Mouse (Mus musculus) embryonic facial prominence, embryonic 11.5 days (tissue): ENCODE results near the gene Susd6. TPM values are rescaled to one million over a fixed set of nuclear protein-coding genes. Genes with fewer than 3 reads are reported as not detected.

Source experiments
- ATAC-seq: fragments of 200-750 bp; cut with Nextera tagmentation; replicated peaks from 2 replicates; pipeline ENCODE4 v1.8.0; 2017; ENCODE audit warnings: low read depth; ENCODE audit not compliant: insufficient number of reproducible peaks, low FRiP score, low TSS enrichment
- DNase-seq: peaks from one replicate; pipeline ENCODE4 v3.0.0-alpha.2; 2015; ENCODE audit warnings: low spot score
- H3K27ac ChIP-seq: fragments of 300-500 bp; sonication (generic); replicated peaks from 2 replicates; pipeline ENCODE4 v1.5.1; 2014; ENCODE audit warnings: mild to moderate bottlenecking, low read depth, low read length, control low read depth
- H3K27me3 ChIP-seq: fragments of 300-500 bp; sonication (generic); 2 replicates; pipeline ENCODE4 v1.6.1; 2014; ENCODE audit warnings: mild to moderate bottlenecking, low read length, moderate library complexity, mixed read lengths; ENCODE audit not compliant: control insufficient read depth, insufficient read depth
- H3K36me3 ChIP-seq: fragments of 300-500 bp; sonication (generic); replicated peaks from 2 replicates; pipeline ENCODE4 v1.6.1; 2014; ENCODE audit warnings: low read depth, mild to moderate bottlenecking, low read length, moderate library complexity, mixed read lengths; ENCODE audit not compliant: control insufficient read depth, insufficient read depth
- H3K4me1 ChIP-seq: fragments of 300-500 bp; sonication (generic); 2 replicates; pipeline ENCODE4 v1.6.1; 2014; ENCODE audit warnings: low read length, mixed read lengths; ENCODE audit not compliant: control insufficient read depth, insufficient read depth
- H3K4me2 ChIP-seq: fragments of 300-500 bp; sonication (generic); 2 replicates; pipeline ENCODE4 v1.6.1; 2014; ENCODE audit warnings: low read depth, mild to moderate bottlenecking, control low read depth, low read length, moderate library complexity
- H3K4me3 ChIP-seq: fragments of 300-500 bp; sonication (generic); 2 replicates; pipeline ENCODE4 v1.5.1; 2014; ENCODE audit warnings: low read depth, low read length, control low read depth
- H3K9ac ChIP-seq: fragments of 300-500 bp; sonication (generic); replicated peaks from 2 replicates; pipeline ENCODE4 v1.6.1; 2014; ENCODE audit warnings: mild to moderate bottlenecking, control low read depth, low read length
- H3K9me3 ChIP-seq: fragments of 300-500 bp; sonication (generic); replicated peaks from 2 replicates; pipeline ENCODE4 v1.6.1; 2016; ENCODE audit warnings: mild to moderate bottlenecking, low read length, inconsistent platforms, mixed read lengths; ENCODE audit not compliant: control insufficient read depth
- WGBS: fragments of 180-500 bp; shearing (Covaris S2); extraction: QIAGEN DNeasy Blood & Tissue Kit; methylation state at CpG from one replicate; pipeline ENCODE4 v1.1.7; 2014; 5-methylcytosine and 5-hydroxymethylcytosine counted together
- polyA plus RNA-seq: library from polyadenylated mRNA; unstranded; fragments of >200 nt; fragmentation: Nextera tagmentation; extraction: Ambion mirVana; gene quantifications from 2 replicates; pipeline ENCODE4 v1.2.1, GENCODE M21; 2014

Susd6 gene
- polyA plus RNA-seq, 1 experiment from 2014 or later = 13.8 TPM

DNA sequence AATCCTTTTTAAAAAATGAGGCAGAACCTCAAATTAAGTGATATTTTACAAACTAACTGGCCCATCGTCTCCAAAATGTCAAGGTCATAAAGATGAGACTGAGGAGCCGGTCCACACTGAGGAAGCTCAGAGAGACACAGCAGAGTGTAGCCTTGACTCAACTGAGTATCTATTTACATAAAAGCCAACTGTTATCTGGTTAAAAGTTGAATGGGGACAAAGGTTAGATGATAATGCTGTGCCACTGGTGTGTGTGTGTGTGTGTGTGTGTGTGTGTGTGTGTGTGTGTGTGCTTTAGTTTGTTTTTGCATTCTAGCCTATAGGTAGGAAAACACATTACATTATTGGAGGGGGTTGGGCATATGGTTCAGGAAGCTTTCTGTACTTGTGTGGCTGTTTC lies 100.8 kb downstream of the Susd6 start:
- Histone ChIP-seq H3K36me3 (no peaks in the 10 kb centered on the region), H3K9me3 (no peaks in the 10 kb centered on the region), H3K4me3 (no peak overlapping the region), H3K9ac (no peak overlapping the region), H3K4me1 (no peaks in the 10 kb centered on the region), H3K4me2 (no peak overlapping the region), H3K27me3 (no peaks in the 10 kb centered on the region), H3K27ac (no peak overlapping the region)
- 95% methylated on average over 2 of the region's 2 CpGs for WGBS
- DNase-seq (no peak), ATAC-seq (no peak)

GRCm38 (mm10) chr12:80893720-80894494 lies 103.6 kb downstream of the Susd6 start:
- Histone ChIP-seq H3K36me3 (no peaks in the 10 kb centered on the region), H3K9me3 (no peaks in the 10 kb centered on the region), H3K27ac (no peak overlapping the region), H3K27me3 (no peaks in the 10 kb centered on the region), H3K4me3 (no peak overlapping the region), H3K9ac (no peak overlapping the region), H3K4me1 (no peaks in the 10 kb centered on the region), H3K4me2 (no peak overlapping the region)
- ATAC-seq (no peak), DNase-seq (no peak)
- 89% methylated on average over 18 of the region's 18 CpGs for WGBS

- no peaks in the 10 kb centered on the region for H3K4me1 ChIP-seq
- H3K9ac ChIP-seq = peak overlapping the region; percentile 33; the same call in 1 of the 2 replicates
- no peaks in the 10 kb centered on the region for H3K36me3 ChIP-seq
- H3K4me3 ChIP-seq = peak overlapping the region; percentile 12
- H3K27me3 ChIP-seq = no peaks in the 10 kb centered on the region
- H3K27ac ChIP-seq = no peak overlapping the region
- peak overlapping the region; percentile 21 for H3K4me2 ChIP-seq
- WGBS = 9% methylated on average over 19 of the region's 19 CpGs
- ATAC-seq = peak; percentile 82
- DNase-seq = peak; percentile 87
- H3K9me3 ChIP-seq = no peaks in the 10 kb centered on the region
Measured at GRCm38 (mm10) chr12:80894973-80895570, 104.8 kb downstream of the Susd6 start.

DNA sequence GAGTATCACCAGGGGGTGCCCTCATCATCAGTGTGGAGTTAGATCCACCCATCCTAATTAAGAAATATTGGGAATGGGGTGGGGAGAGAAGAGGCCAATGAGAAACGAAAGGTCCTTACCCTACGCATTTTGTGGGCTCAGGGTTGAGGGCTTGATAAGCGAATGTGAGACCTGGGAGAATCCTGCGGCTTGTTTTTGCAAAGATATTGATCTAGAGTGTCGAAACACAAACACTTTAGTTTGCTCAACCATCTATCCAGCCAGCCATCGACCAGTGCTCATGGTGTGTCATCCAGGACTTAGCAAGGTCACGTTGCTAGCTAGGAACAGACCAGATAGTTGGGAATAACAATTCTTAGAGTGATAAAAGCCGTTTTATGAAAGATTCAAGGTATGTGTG lies 119.3 kb downstream of the Susd6 start:
- DNase-seq (no peak), ATAC-seq (no peak)
- H3K27ac ChIP-seq = no peak overlapping the region
- H3K9me3 ChIP-seq = no peaks in the 10 kb centered on the region
- no peaks in the 10 kb centered on the region for H3K36me3 ChIP-seq
- no peak overlapping the region for H3K4me2 ChIP-seq
- H3K27me3 ChIP-seq = no peaks in the 10 kb centered on the region
- 91% methylated on average over 8 of the region's 8 CpGs for WGBS
- no peaks in the 10 kb centered on the region for H3K4me1 ChIP-seq
- H3K4me3 ChIP-seq = no peak overlapping the region
- no peak overlapping the region for H3K9ac ChIP-seq

DNA sequence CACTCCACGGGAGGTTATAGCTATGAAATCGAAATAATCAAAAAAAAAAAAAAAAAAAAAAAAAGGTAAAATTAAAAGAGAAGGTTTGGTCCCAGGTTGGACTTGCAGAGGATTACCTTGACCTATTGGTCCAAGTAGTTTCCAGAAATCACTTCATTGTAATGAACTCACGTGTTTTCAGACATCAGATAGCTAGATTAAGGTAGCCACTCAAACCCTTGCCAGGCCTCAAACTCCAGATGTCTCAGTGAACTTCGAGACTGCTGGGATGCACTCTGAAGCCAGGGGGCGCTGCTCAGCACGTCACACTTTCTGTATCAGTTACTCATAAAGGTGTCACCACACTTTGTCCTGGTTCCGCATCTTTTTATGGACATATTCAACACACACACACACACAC lies 127.5 kb downstream of the Susd6 start:
- WGBS = 58% methylated on average over 7 of the region's 7 CpGs
- Histone ChIP-seq H3K27me3 (no peaks in the 10 kb centered on the region), H3K4me2 (no peak overlapping the region), H3K4me3 (no peak overlapping the region), H3K27ac (no peak overlapping the region), H3K9me3 (no peaks in the 10 kb centered on the region), H3K36me3 (no peaks in the 10 kb centered on the region), H3K4me1 (no peaks in the 10 kb centered on the region), H3K9ac (no peak overlapping the region)
- ATAC-seq (no peak), DNase-seq (peak; percentile 15)

- 93% methylated on average over 5 of the region's 5 CpGs for WGBS
- no peaks in the 10 kb centered on the region for H3K9me3 ChIP-seq
- no peak overlapping the region for H3K9ac ChIP-seq
- DNase-seq (no peak), ATAC-seq (no peak)
- H3K27ac ChIP-seq = no peak overlapping the region
- H3K4me1 ChIP-seq = no peaks in the 10 kb centered on the region
- no peaks in the 10 kb centered on the region for H3K27me3 ChIP-seq
- no peak overlapping the region for H3K4me3 ChIP-seq
- no peaks in the 10 kb centered on the region for H3K36me3 ChIP-seq
- no peak overlapping the region for H3K4me2 ChIP-seq
Measured at GRCm38 (mm10) chr12:80921301-80921700, 131.0 kb downstream of the Susd6 start.

GRCm38 (mm10) chr12:80922869-80923268 lies 132.6 kb downstream of the Susd6 start:
- H3K36me3 ChIP-seq = no peaks in the 10 kb centered on the region
- 5% methylated on average over 7 of the region's 7 CpGs for whole genome bisulfite sequencing
- H3K9me3 ChIP-seq = no peaks in the 10 kb centered on the region
- H3K27ac ChIP-seq = no peak overlapping the region
- H3K4me1 ChIP-seq = no peaks in the 10 kb centered on the region
- DNase-seq (peak; percentile 50), ATAC-seq (peak; percentile 52; the same call in 1 of the 2 replicates)
- no peak overlapping the region for H3K4me3 ChIP-seq
- no peak overlapping the region for H3K9ac ChIP-seq
- H3K4me2 ChIP-seq = peak overlapping the region; percentile 33
- H3K27me3 ChIP-seq = no peaks in the 10 kb centered on the region

DNA sequence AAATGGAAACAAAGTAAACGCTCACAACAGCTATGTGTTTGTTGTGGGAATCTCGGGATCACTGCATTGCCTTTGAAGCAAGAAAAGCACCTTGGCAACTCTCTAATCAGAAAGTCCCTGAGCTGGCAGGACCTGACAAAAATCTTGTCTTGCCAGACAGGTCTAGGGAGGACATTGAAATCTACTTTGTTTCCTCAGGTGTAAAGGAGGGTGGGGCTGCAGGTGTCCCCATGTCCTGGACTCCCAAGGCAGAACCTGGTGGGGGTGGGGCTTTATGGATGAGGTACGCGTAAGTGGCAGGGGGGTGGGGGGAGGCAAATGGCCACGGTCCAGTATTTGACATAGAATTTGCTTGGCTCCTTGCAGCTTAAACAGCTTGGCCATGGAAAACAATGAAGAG lies 133.3 kb downstream of the Susd6 start:
- H3K36me3 ChIP-seq = no peaks in the 10 kb centered on the region
- H3K4me1 ChIP-seq = no peaks in the 10 kb centered on the region
- 62% methylated on average over 5 of the region's 5 CpGs for WGBS
- no peak overlapping the region for H3K27ac ChIP-seq
- no peak overlapping the region for H3K4me3 ChIP-seq
- DNase-seq = peak; percentile 7
- no peak overlapping the region for H3K9ac ChIP-seq
- no peaks in the 10 kb centered on the region for H3K27me3 ChIP-seq
- no peak for ATAC-seq
- no peaks in the 10 kb centered on the region for H3K9me3 ChIP-seq
- no peak overlapping the region for H3K4me2 ChIP-seq
